Comparison of ENCODE assay signal across 9 mouse cellular contexts in genomic region chr16:18379338-18380001, GRCm38 (mm10). TPM values are rescaled to one million over a fixed set of nuclear protein-coding genes. Genes with fewer than 3 reads are reported as not detected.
A peak's percentile ranks its signal among the peaks of the same experiment; 100 is the strongest.
DNase-seq lines count a peak whose midpoint lies in the region; ATAC-seq lines count a peak whose summit lies in the region.
"Had no signal": no experiment of that assay in that cellular context is flagged by ENCODE, and none has a peak within 500 bp of the region (broad histone marks: within the 10 kb centered on the region; RNA-seq: fewer than 3 reads in every experiment).

No protein-coding gene starts in this region.

- peak overlapping the region; percentile 65 for H3K27ac ChIP-seq in heart, embryonic 10.5 days
- H3K27ac ChIP-seq in embryonic facial prominence, embryonic 10.5 days (replicated peaks): peak overlapping the region; percentile 83
- peak overlapping the region; percentile 90 for H3K27ac ChIP-seq in hindbrain, embryonic 10.5 days
- peak overlapping the region; percentile 29; the same call in 1 of the 2 replicates for H3K27ac ChIP-seq in limb, embryonic 12.5 days

- intact Hi-C loops in heart, postnatal 36 days (cut with DNase I): no loop called here

- no peak overlapping the region for H3K4me3 ChIP-seq in heart, embryonic 10.5 days
- H3K4me3 ChIP-seq in embryonic facial prominence, embryonic 10.5 days: no peak overlapping the region
- H3K4me3 ChIP-seq in hindbrain, embryonic 10.5 days: no peak overlapping the region
- H3K4me3 ChIP-seq in limb, embryonic 12.5 days (replicated peaks): no peak overlapping the region

- no peaks in the 10 kb centered on the region for H3K27me3 ChIP-seq in heart, embryonic 10.5 days (ENCODE audit: insufficient read depth, poor library complexity, severe bottlenecking)
- H3K27me3 ChIP-seq in embryonic facial prominence, embryonic 10.5 days (replicated peaks; ENCODE audit: low read depth, poor library complexity, severe bottlenecking): no peaks in the 10 kb centered on the region
- no peaks in the 10 kb centered on the region for H3K27me3 ChIP-seq in hindbrain, embryonic 10.5 days (ENCODE audit: insufficient read depth, poor library complexity, severe bottlenecking)
- no peaks in the 10 kb centered on the region for H3K27me3 ChIP-seq in limb, embryonic 12.5 days

- peaks cover 40% of the 10 kb centered on the region for H3K4me1 ChIP-seq in heart, embryonic 10.5 days
- peaks cover 75% of the 10 kb centered on the region for H3K4me1 ChIP-seq in embryonic facial prominence, embryonic 10.5 days
- H3K4me1 ChIP-seq in hindbrain, embryonic 10.5 days (replicated peaks): peaks cover 83% of the 10 kb centered on the region
- H3K4me1 ChIP-seq in limb, embryonic 12.5 days (replicated peaks): peaks cover 33% of the 10 kb centered on the region

- no peak for DNase-seq in heart, embryonic 10.5 days (ENCODE audit: low spot score)
- DNase-seq in heart, postnatal 36 days: no peak
- no peak for DNase-seq in embryonic facial prominence, embryonic 10.5 days (ENCODE audit: low spot score)
- no peak for DNase-seq in hindbrain, embryonic 10.5 days (ENCODE audit: low spot score)
- DNase-seq in frontal cortex, postnatal 10 days (ENCODE audit: low spot score in 2 of 2): no peak
- no peak for DNase-seq in left cerebral cortex, adult 9 months (ENCODE audit: low spot score in 2 of 2)
- DNase-seq in adrenal gland, adult 8-10 months: no peak
- DNase-seq: layer of hippocampus, postnatal 36 days had no signal

- no peaks in the 10 kb centered on the region for H3K36me3 ChIP-seq in heart, embryonic 10.5 days
- no peaks in the 10 kb centered on the region for H3K36me3 ChIP-seq in embryonic facial prominence, embryonic 10.5 days (replicated peaks)
- no peaks in the 10 kb centered on the region for H3K36me3 ChIP-seq in hindbrain, embryonic 10.5 days
- H3K36me3 ChIP-seq in limb, embryonic 12.5 days: no peaks in the 10 kb centered on the region

- WGBS in heart, embryonic 10.5 days: 62% methylated on average over 8 of the region's 8 CpGs
- 77% methylated on average over 8 of the region's 8 CpGs for WGBS in embryonic facial prominence, embryonic 10.5 days
- 66% methylated on average over 8 of the region's 8 CpGs for WGBS in hindbrain, embryonic 10.5 days
- WGBS in limb, embryonic 12.5 days: 88% methylated on average over 8 of the region's 8 CpGs

- no peak overlapping the region for H3K4me2 ChIP-seq in limb, embryonic 12.5 days

- H3K9me3 ChIP-seq in heart, embryonic 10.5 days: no peaks in the 10 kb centered on the region
- no peaks in the 10 kb centered on the region for H3K9me3 ChIP-seq in embryonic facial prominence, embryonic 10.5 days
- no peaks in the 10 kb centered on the region for H3K9me3 ChIP-seq in hindbrain, embryonic 10.5 days
- H3K9me3 ChIP-seq in limb, embryonic 12.5 days: no peaks in the 10 kb centered on the region

- ATAC-seq in limb, embryonic 12.5 days (ENCODE audit: insufficient number of reproducible peaks, insufficient read depth, low FRiP score, low TSS enrichment, low read depth): no peak

- no peak overlapping the region for H3K9ac ChIP-seq in limb, embryonic 12.5 days (replicated peaks)

RNA-seq across cellular contexts. Expression of gene Arvcf, which starts 31.5 kb away (rescaled TPM):
- polyA plus RNA-seq in heart, embryonic 10.5 days (2016; fragmentation: Nextera tagmentation; extraction: Ambion mirVana): 25.8 and 29.7 TPM in 2 replicates
- 10 to 100 TPM; 21.1 to 25.6 TPM for total RNA-seq in heart, postnatal 36 days (2021)
- 65.8 and 71.2 TPM in 2 replicates for polyA plus RNA-seq in embryonic facial prominence, embryonic 10.5 days (2016; fragmentation: Nextera tagmentation; extraction: Ambion mirVana)
- polyA plus RNA-seq in hindbrain, embryonic 10.5 days (2016; fragmentation: Nextera tagmentation; extraction: Ambion mirVana): 99.5 and 115 TPM in 2 replicates
- polyA plus RNA-seq in limb, embryonic 12.5 days (2016; fragmentation: Nextera tagmentation; extraction: Ambion mirVana): 46.3 and 50.6 TPM in 2 replicates
- total RNA-seq in adrenal gland, adult 8-10 months (2022): 10 to 100 TPM; 25.5 to 67.0 (median 52.7) TPM

RNA-seq across cellular contexts. Expression of gene Tango2, which starts 31.6 kb away (rescaled TPM):
- 51.3 and 62.1 TPM in 2 replicates for polyA plus RNA-seq in heart, embryonic 10.5 days (2016; fragmentation: Nextera tagmentation; extraction: Ambion mirVana)
- total RNA-seq in heart, postnatal 36 days (2021): 100 to 1,000 TPM; 152 to 177 TPM
- polyA plus RNA-seq in embryonic facial prominence, embryonic 10.5 days (2016; fragmentation: Nextera tagmentation; extraction: Ambion mirVana): 29.1 and 31.5 TPM in 2 replicates
- polyA plus RNA-seq in hindbrain, embryonic 10.5 days (2016; fragmentation: Nextera tagmentation; extraction: Ambion mirVana): 45.5 and 52.8 TPM in 2 replicates
- polyA plus RNA-seq in limb, embryonic 12.5 days (2016; fragmentation: Nextera tagmentation; extraction: Ambion mirVana): 21.7 and 21.8 TPM in 2 replicates
- total RNA-seq in adrenal gland, adult 8-10 months (2022): 10 to 100 TPM; 45.4 to 68.0 (median 52.7) TPM

RNA-seq across cellular contexts. Expression of gene Txnrd2, which starts 46.7 kb away (rescaled TPM):
- polyA plus RNA-seq in heart, embryonic 10.5 days (2016; fragmentation: Nextera tagmentation; extraction: Ambion mirVana): 40.1 and 47.7 TPM in 2 replicates
- total RNA-seq in heart, postnatal 36 days (2021): 10 to 100 TPM; 41.0 to 42.8 TPM
- polyA plus RNA-seq in embryonic facial prominence, embryonic 10.5 days (2016; fragmentation: Nextera tagmentation; extraction: Ambion mirVana): 27.9 and 32.3 TPM in 2 replicates
- polyA plus RNA-seq in hindbrain, embryonic 10.5 days (2016; fragmentation: Nextera tagmentation; extraction: Ambion mirVana): 30.5 and 34.7 TPM in 2 replicates
- polyA plus RNA-seq in limb, embryonic 12.5 days (2016; fragmentation: Nextera tagmentation; extraction: Ambion mirVana): 23.1 and 26.1 TPM in 2 replicates
- 100 to 1,000 TPM in 2 of 4 experiments, 10 to 100 TPM in 2; 79.2 to 123 (median 103) TPM for total RNA-seq in adrenal gland, adult 8-10 months (2022)

RNA-seq across cellular contexts. Expression of gene Comt, which starts 47.2 kb away (rescaled TPM):
- polyA plus RNA-seq in heart, embryonic 10.5 days (2016; fragmentation: Nextera tagmentation; extraction: Ambion mirVana): 83.5 and 102 TPM in 2 replicates
- 100 to 1,000 TPM; 130 to 150 TPM for total RNA-seq in heart, postnatal 36 days (2021)
- 56.2 and 58.4 TPM in 2 replicates for polyA plus RNA-seq in embryonic facial prominence, embryonic 10.5 days (2016; fragmentation: Nextera tagmentation; extraction: Ambion mirVana)
- 62.5 and 67.9 TPM in 2 replicates for polyA plus RNA-seq in hindbrain, embryonic 10.5 days (2016; fragmentation: Nextera tagmentation; extraction: Ambion mirVana)
- polyA plus RNA-seq in limb, embryonic 12.5 days (2016; fragmentation: Nextera tagmentation; extraction: Ambion mirVana): 66.5 and 71.0 TPM in 2 replicates
- 100 to 1,000 TPM; 147 to 201 (median 185) TPM for total RNA-seq in adrenal gland, adult 8-10 months (2022)

Comparison
In these comparisons a context has a peak if more than half of its experiments do, and no peak if none do; other contexts are left out.
1. H3K27ac ChIP-seq: peak in every context shown above with its lines; median percentile 90 in hindbrain, embryonic 10.5 days; 83 in embryonic facial prominence, embryonic 10.5 days; 65 in heart, embryonic 10.5 days; 29 in limb, embryonic 12.5 days.